Mouse (Mus musculus) forebrain, embryonic 15.5 days (tissue): ENCODE results near the gene Gm21244. TPM values are rescaled to one million over a fixed set of nuclear protein-coding genes. Genes with fewer than 3 reads are reported as not detected.
"Not testable (repeated sequence)": the region's sequence is repeated elsewhere in the genome, so short reads cannot be mapped to it uniquely, and the experiment has no call there.

Experiments used
- ATAC-seq: fragments of 200-750 bp; cut with Nextera tagmentation; replicated peaks from 2 replicates; pipeline ENCODE4 v1.8.0; 2017; ENCODE audit warnings: mild to moderate bottlenecking, moderate TSS enrichment, moderate library complexity
- H3K27ac ChIP-seq: fragments of 300-500 bp; sonication (generic); replicated peaks from 2 replicates; pipeline ENCODE4 v1.5.1; 2015; ENCODE audit warnings: mild to moderate bottlenecking, inconsistent platforms
- H3K27me3 ChIP-seq: fragments of 300-500 bp; sonication (generic); 2 replicates; pipeline ENCODE4 v1.6.1; 2015; ENCODE audit warnings: inconsistent platforms
- H3K36me3 ChIP-seq: fragments of 300-500 bp; sonication (generic); 2 replicates; pipeline ENCODE4 v1.6.1; 2015; ENCODE audit warnings: mild to moderate bottlenecking, inconsistent platforms
- H3K4me1 ChIP-seq: fragments of 300-500 bp; sonication (generic); 2 replicates; pipeline ENCODE4 v1.6.1; 2015; ENCODE audit warnings: inconsistent platforms
- H3K4me2 ChIP-seq: fragments of 300-500 bp; sonication (generic); replicated peaks from 2 replicates; pipeline ENCODE4 v1.6.1; 2015; ENCODE audit warnings: mild to moderate bottlenecking, inconsistent platforms
- H3K4me3 ChIP-seq: fragments of 300-500 bp; sonication (generic); 2 replicates; pipeline ENCODE4 v1.5.1; 2015; ENCODE audit warnings: mild to moderate bottlenecking, inconsistent platforms
- H3K9ac ChIP-seq: fragments of 300-500 bp; sonication (generic); replicated peaks from 2 replicates; pipeline ENCODE4 v1.6.1; 2015; ENCODE audit warnings: mild to moderate bottlenecking, inconsistent platforms
- H3K9me3 ChIP-seq: fragments of 300-500 bp; sonication (generic); 2 replicates; pipeline ENCODE4 v1.6.1; 2016; ENCODE audit warnings: inconsistent platforms
- WGBS: fragments of 180-500 bp; shearing (Covaris S2); methylation state at CpG from one replicate; pipeline ENCODE4 v1.1.7; 2015; ENCODE audit warnings: mixed read lengths; 5-methylcytosine and 5-hydroxymethylcytosine counted together
- polyA plus RNA-seq: library from polyadenylated mRNA; unstranded; fragments of >200 nt; fragmentation: Nextera tagmentation; extraction: Ambion mirVana; gene quantifications from 2 replicates; pipeline ENCODE4 v1.2.1, GENCODE M21; 2015

The Gm21244 gene
- not detected in 2 replicates for polyA plus RNA-seq

GRCm38 (mm10) chrY:7169193-7169592, at the start of gene Gm21244:
Gene Gm21244, minus strand, starts transcription at chrY:7169293.
- not testable (repeated sequence) for H3K4me3 ChIP-seq, H3K9ac ChIP-seq, H3K9me3 ChIP-seq, ATAC-seq, H3K36me3 ChIP-seq, H3K4me1 ChIP-seq, H3K27me3 ChIP-seq, H3K4me2 ChIP-seq, H3K27ac ChIP-seq
- WGBS, result no CpG with 5 or more reads among the region's 3 CpGs

Other genes starting within 250 kb of the Gm21244 start
- gene Gm28998, start 84.5 kb upstream of the Gm21244 start, polyA plus RNA-seq, result not detected in 2 replicates
- not detected in 2 replicates for gene Gm21788, start 235.7 kb upstream of the Gm21244 start, polyA plus RNA-seq